Mouse (Mus musculus) CD4-positive, CD25-positive, alpha-beta regulatory T cell, adult 9 weeks (primary cell): ENCODE measurements around the gene 1110032A03Rik. TPM values are rescaled to one million over a fixed set of nuclear protein-coding genes. Genes with fewer than 3 reads are reported as not detected.

Experiments used
- polyA plus RNA-seq: library from polyadenylated mRNA; unstranded; fragments of 100-300 nt; shearing (Covaris generic); gene quantifications from one replicate; pipeline ENCODE4 v1.2.1, GENCODE M21; 2017

Gene 1110032A03Rik
- polyA plus RNA-seq: 18.6 TPM

DNA sequence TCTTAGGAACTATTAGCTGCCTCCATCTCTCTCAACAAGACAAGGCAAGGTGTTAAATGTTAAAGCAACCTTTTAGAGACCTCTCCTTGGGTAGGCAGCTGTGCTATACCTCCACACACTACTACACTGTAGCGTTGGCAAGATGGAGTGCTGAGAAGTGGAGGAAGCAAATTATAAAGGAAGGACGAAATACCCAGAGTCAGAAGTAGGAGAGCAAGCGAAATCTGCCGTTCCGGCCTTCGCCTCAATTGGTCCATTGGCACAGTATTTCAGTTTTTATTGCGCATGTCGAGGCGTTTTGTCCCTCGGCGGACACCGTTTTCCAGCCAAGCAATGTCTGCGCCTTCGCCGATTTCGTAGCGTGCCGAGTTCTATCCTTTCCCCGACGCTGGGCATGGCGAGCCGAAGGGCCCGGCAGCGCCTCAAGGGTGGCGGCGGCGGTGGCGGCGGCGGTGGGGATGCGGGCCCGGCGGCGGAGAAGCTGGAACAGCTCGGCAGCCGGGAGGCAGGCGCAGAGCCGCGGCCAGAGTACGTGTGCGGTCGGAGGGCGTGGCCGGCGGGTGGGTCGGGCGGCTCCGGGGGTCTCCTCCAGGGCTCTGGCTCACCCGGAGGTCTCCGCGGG, at the start of gene 1110032A03Rik, which contains the start of gene Alg9:
1110032A03Rik (minus strand) TSS at position 530 of the 622 bp plus-strand sequence.
Alg9 (plus strand) TSS at position 29 of the 622 bp plus-strand sequence.

DNA sequence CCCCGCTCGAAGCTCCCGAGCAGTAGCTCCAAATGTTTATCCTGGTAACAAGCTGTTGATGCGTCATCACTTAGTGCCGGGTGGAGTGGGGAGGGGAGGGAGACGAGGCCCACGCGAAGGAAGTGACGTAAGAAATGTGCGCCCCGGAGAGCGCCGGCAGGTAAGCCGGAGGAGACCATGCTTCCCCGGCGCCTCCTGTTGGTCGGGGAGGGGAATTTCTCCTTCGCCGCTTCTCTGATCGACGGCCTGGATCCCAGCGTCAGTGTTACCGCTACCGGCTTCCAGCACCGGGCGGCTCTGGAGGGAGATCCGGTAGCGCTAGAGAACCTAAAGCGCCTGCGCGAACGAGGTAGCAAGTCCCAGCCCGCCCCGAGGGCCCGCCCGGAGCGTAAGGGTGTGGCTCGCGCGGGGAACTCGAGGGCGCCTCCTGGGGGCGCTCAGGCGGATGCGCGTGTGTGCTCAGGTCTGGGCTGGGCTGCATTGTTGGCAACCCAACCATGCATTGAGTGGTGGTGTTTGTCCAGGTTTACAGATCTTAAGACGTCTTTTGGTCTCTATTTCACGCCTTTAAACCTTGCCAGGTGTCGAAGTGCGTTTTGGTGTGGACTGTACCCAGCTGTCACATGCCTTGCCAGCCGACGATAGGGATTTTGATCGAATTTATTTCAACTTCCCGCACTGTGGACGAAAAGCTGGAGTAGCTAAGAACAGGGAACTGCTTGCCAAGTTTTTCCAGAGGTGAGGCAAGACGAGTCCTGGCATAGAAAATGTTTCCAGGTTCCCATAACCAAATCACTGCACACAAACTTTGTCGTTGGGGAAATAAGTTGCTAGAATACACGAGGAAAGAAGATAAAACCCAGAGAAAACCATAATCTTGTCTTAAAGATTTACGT, 7.0 kb downstream of the 1110032A03Rik start, which contains the start of gene Fdxacb1:
Fdxacb1 (plus strand) TSS at position 130 of the 896 bp plus-strand sequence.

DNA sequence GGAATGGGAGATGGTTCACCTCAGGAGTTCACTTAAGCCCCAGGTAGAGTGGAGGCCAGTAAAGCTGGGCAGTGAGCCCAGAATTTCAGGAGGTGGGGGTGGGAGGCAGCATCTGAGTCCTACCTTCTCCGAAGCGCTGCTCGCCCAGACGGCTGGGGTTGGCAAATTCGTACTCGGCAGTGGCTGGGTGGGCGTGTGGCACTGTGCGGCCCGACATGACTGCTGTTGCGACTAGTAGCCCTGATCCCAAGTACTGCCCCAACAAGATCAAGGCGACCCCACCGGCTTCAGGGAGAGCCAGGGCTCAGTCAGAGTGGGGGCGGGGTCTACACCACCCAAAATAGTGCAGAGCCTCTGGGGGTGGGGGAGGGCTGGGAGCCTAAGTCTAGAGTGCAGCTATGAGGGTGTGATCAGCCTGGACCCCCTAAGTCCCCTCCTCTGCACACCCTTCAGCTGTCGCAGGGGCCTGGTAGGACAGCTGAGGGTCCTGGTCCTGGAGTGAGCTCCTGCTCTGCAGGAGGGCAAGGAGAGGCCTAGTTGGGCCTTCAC, 23.2 kb downstream of the 1110032A03Rik start, which contains the start of gene Hspb2:
Hspb2 (minus strand) TSS at position 301 of the 549 bp plus-strand sequence.

DNA sequence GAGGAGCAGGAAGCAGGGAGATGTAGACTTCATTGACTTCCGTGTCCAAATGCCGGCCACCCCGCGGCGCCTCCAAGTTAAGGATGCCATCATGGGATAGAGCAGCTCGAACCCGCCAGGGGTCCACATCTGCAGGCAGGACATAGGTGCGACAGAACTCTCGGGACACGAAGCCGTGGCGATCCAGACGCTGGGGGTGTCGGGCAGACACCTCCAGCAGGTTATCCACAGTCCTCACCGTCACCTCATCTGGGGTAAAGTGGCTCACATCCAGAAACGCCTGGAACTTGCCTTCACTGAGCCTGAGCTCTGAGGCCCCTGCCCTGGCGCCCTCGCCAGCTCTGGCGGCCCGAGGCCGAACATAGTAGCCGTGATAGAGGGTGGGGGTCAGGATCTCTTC, 24.0 kb downstream of the 1110032A03Rik start, which contains the start of gene Cryab:
Cryab (plus strand) TSS at position 3 of the 400 bp plus-strand sequence.

DNA sequence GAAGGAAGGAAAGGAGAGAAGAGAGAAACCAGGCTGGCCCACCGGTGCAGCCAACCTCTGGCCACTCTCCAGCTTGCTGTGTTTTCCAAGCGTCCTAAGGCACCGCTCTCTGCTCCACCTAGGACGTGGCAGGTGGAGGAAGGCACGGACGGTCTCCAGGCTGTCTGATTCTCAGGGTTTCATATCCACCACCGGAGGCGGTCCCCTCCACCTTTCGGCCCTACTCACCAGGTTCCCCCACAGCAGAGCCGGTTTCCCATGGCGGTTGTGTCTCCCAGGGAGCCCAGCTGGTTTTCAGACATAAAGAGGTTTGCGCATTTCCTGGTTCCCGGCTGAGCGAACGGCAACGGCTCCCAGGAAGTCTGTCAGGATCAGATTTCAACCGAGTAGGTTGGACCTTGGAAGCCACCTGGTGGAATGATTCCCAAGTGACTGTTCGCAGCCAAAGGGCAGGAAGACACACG, 29.1 kb downstream of the 1110032A03Rik start, which contains the start of gene 2310030G06Rik:
2310030G06Rik (minus strand) TSS at position 323 of the 464 bp plus-strand sequence.

DNA sequence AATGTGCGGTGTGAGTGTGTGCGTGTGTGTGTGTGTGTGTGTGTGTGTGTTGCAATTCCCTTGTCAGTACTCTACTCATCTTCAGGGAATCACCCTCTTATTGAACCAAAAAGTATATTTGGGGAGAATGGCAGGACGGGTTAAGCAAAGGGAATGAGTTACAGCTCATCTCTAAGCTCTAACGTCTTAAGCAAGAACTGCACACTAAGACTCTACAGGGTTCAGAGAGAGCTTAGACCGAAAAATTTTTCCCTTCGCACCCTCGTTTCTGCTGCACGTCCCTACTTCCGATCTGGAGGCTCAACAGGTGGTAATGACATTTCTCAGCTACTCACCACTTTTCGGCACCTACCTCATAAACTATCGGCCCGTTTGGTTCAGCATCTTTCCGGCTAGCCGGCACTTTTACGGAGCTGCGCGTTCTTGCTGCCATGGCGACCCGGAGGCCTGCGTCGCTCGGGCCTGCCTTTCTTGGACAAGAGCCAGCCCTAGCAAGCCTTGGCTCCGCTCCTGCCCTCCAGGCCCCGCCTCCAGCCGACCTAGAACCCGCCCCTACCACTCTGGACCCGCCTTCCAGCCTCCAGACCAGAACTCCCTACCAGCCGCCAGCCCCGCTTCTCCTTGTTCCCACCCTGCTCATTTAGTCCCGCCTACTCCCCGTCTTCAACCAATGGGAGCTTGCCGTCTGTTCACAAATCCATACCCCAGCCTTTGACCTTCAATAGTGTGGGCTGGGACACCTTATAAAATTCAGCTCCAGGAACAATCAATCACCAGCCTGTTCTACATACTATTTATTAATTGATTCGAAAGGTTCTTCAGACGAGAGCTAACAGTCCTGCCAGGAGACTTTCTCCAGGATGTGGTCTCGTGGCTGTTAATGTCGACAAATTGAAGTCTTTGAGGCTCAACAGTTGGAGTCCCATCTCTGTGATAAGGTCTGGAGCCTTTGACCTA, 36.1 kb downstream of the 1110032A03Rik start, which contains the start of gene Dixdc1:
Dixdc1 (minus strand) TSS at position 604 of the 957 bp plus-strand sequence.

Other genes starting within 250 kb of the 1110032A03Rik start
- 142 TPM for gene Pts, start 246.8 kb downstream of the 1110032A03Rik start, polyA plus RNA-seq
- 4.3 TPM for gene Il18, start 220.7 kb downstream of the 1110032A03Rik start, polyA plus RNA-seq
- 0.60 TPM for gene Bco2, start 220.3 kb downstream of the 1110032A03Rik start, polyA plus RNA-seq
- not detected for gene Tex12, start 214.2 kb downstream of the 1110032A03Rik start, polyA plus RNA-seq
- gene Sdhd, start 171.7 kb downstream of the 1110032A03Rik start, polyA plus RNA-seq: 193 TPM
- gene Timm8b, start 171.6 kb downstream of the 1110032A03Rik start, polyA plus RNA-seq: 125 TPM
- gene Pih1d2, start 158.2 kb downstream of the 1110032A03Rik start, polyA plus RNA-seq: 0.76 TPM
- 19.7 TPM for gene Nkapd1, start 158.1 kb downstream of the 1110032A03Rik start, polyA plus RNA-seq
- gene Dlat, start 115.7 kb downstream of the 1110032A03Rik start, polyA plus RNA-seq: 26.1 TPM
- 0.14 TPM for gene Dixdc1, start 36.0 kb downstream of the 1110032A03Rik start, polyA plus RNA-seq
- gene 2310030G06Rik, start 29.0 kb downstream of the 1110032A03Rik start, polyA plus RNA-seq: not detected
- gene Cryab, start 24.2 kb downstream of the 1110032A03Rik start, polyA plus RNA-seq: 0.82 TPM
- not detected for gene Hspb2, start 23.2 kb downstream of the 1110032A03Rik start, polyA plus RNA-seq
- 10.2 TPM for gene Fdxacb1, start 7.3 kb downstream of the 1110032A03Rik start, polyA plus RNA-seq
- 7.7 TPM for gene Alg9, start 501 bp downstream of the 1110032A03Rik start, polyA plus RNA-seq
- gene Ppp2r1b, start 69.8 kb upstream of the 1110032A03Rik start, polyA plus RNA-seq: 105 TPM
- 13.7 TPM for gene Sik2, start 233.6 kb upstream of the 1110032A03Rik start, polyA plus RNA-seq